ENCODE assay signal across 27 mouse cellular contexts in the genomic region with DNA sequence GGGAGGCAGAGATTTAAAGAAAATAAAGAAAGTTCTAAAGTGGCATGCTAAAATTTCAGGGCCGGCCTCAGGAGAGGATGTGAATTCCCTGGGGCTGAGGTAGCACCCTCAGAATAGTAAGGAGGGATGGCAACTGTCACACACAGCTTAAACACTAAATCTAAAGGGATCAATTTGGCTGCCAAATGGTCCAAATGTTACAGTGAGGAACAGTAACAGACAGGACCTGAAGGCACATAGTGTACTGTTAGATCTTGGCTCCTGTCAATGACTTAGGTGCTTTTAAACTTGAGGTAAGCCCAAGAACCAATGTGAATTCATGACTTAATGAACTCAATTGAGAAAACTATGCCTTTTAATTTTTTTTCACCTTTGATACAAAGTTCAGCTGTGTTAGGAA.
A peak's percentile ranks its signal among the peaks of the same experiment; 100 is the strongest.
DNase-seq lines count a peak whose midpoint lies in the region; ATAC-seq and TF ChIP-seq lines count a peak whose summit lies in the region.
"Had no signal": no experiment of that assay in that cellular context is flagged by ENCODE, and none has a peak within 500 bp of the region (broad histone marks: within the 10 kb centered on the region; RNA-seq: fewer than 3 reads in every experiment).

No protein-coding gene starts in this region.

- WGBS in forebrain, postnatal 0 days, result 35% methylated on average over 1 of the region's 1 CpGs
- 69% methylated on average over 1 of the region's 1 CpGs for WGBS in forebrain, embryonic 11.5 days
- 8% methylated on average over 1 of the region's 1 CpGs for WGBS in heart, embryonic 14.5 days
- 67% methylated on average over 1 of the region's 1 CpGs for WGBS in hindbrain, embryonic 14.5 days
- 68% methylated on average over 1 of the region's 1 CpGs for WGBS in hindbrain, postnatal 0 days

- H3K9ac ChIP-seq in forebrain, postnatal 0 days, result no peak overlapping the region
- H3K9ac ChIP-seq in forebrain, embryonic 11.5 days (ENCODE audit: low read length), result no peak overlapping the region
- H3K9ac ChIP-seq in heart, embryonic 14.5 days (ENCODE audit: low read length), result no peak overlapping the region
- H3K9ac ChIP-seq in hindbrain, embryonic 14.5 days, result no peak overlapping the region
- H3K9ac ChIP-seq in hindbrain, postnatal 0 days (replicated peaks; ENCODE audit: low read length), result no peak overlapping the region
- H3K9ac ChIP-seq: embryonic facial prominence, embryonic 13.5 days; hindbrain, embryonic 15.5 days; liver, embryonic 12.5 days; liver, postnatal 0 days; midbrain, embryonic 12.5 days; neural tube, embryonic 12.5 days had no signal

- no peak for ATAC-seq in forebrain, postnatal 0 days
- ATAC-seq in forebrain, embryonic 11.5 days (replicated peaks; ENCODE audit: low FRiP score), result no peak
- no peak for ATAC-seq in heart, embryonic 14.5 days (ENCODE audit: insufficient number of reproducible peaks, insufficient read depth, low FRiP score, low read depth)
- ATAC-seq in hindbrain, embryonic 14.5 days (ENCODE audit: low FRiP score), result no peak
- ATAC-seq in hindbrain, postnatal 0 days, result no peak
- ATAC-seq: CD4-positive, CD25-positive, alpha-beta regulatory T cell, adult 4 months; liver, embryonic 12.5 days; liver, postnatal 0 days had no signal

- H3K27me3 ChIP-seq in forebrain, postnatal 0 days (ENCODE audit: insufficient read depth, low read length), result no peaks in the 10 kb centered on the region
- H3K27me3 ChIP-seq in forebrain, embryonic 11.5 days (ENCODE audit: control insufficient read depth, insufficient read depth, low read length), result no peaks in the 10 kb centered on the region
- H3K27me3 ChIP-seq in heart, embryonic 14.5 days (ENCODE audit: control insufficient read depth, insufficient read depth, low read length), result no peaks in the 10 kb centered on the region
- H3K27me3 ChIP-seq in hindbrain, embryonic 14.5 days (ENCODE audit: control insufficient read depth, insufficient read depth, low read length), result no peaks in the 10 kb centered on the region
- H3K27me3 ChIP-seq in hindbrain, postnatal 0 days (ENCODE audit: insufficient read depth, low read length), result no peaks in the 10 kb centered on the region
- H3K27me3 ChIP-seq: embryonic facial prominence, embryonic 13.5 days; hindbrain, embryonic 15.5 days; liver, embryonic 12.5 days; megakaryocyte, embryonic 14.5 days; midbrain, embryonic 12.5 days; neural tube, embryonic 12.5 days had no signal

- no peak for DNase-seq in forebrain, postnatal 0 days
- DNase-seq in forebrain, embryonic 11.5 days (ENCODE audit: low spot score), result no peak
- DNase-seq in heart, adult 18-20 months, result no peak
- no peak for DNase-seq in hindbrain, embryonic 14.5 days (ENCODE audit: low spot score)
- DNase-seq in hindbrain, postnatal 0 days (ENCODE audit: low spot score), result no peak
- no peak for DNase-seq in left cerebral cortex, postnatal 14 days (ENCODE audit: low spot score in 2 of 2)
- DNase-seq: adrenal gland, postnatal 25 days; cerebellum, adult 18-20 months; gastrocnemius, postnatal 14 days; heart, adult 11 months; left cerebral cortex, postnatal 4 days; liver, postnatal 0 days; lung, postnatal 36 days; right cerebral cortex, adult 18-20 months; thymus, adult 18-20 months; thymus, postnatal 36 days had no signal

- no peaks in the 10 kb centered on the region; the same call in 1 of the 2 replicates for H3K4me1 ChIP-seq in forebrain, postnatal 0 days (ENCODE audit: insufficient read depth)
- H3K4me1 ChIP-seq in forebrain, embryonic 11.5 days (replicated peaks; ENCODE audit: control insufficient read depth, insufficient read depth, low read length), result no peaks in the 10 kb centered on the region
- peaks cover 10 to 38% of the 10 kb centered on the region in 2 experiments for H3K4me1 ChIP-seq in heart, embryonic 14.5 days (ENCODE audit: control insufficient read depth in 2 of 2, insufficient read depth in 2 of 2, low read length in 2 of 2)
- H3K4me1 ChIP-seq in hindbrain, embryonic 14.5 days (replicated peaks; ENCODE audit: control insufficient read depth, insufficient read depth, low read length), result peaks cover 22% of the 10 kb centered on the region
- peaks cover 9% of the 10 kb centered on the region; the same call in 1 of the 2 replicates for H3K4me1 ChIP-seq in hindbrain, postnatal 0 days (ENCODE audit: insufficient read depth, low read length)
- H3K4me1 ChIP-seq: liver, embryonic 12.5 days had no signal

- H3K27ac ChIP-seq in forebrain, postnatal 0 days (ENCODE audit: low read depth, low read length), result peak overlapping the region; percentile 22; the same call in 1 of the 2 replicates
- no peak overlapping the region for H3K27ac ChIP-seq in forebrain, embryonic 11.5 days (ENCODE audit: low read depth, low read length)
- peak overlapping the region; percentile 15 to 78; a peak in 3 of 4 replicates for H3K27ac ChIP-seq in heart, embryonic 14.5 days (replicated peaks in 1 of 2; ENCODE audit: control insufficient read depth in 1 of 2, insufficient read depth in 1 of 2, low read depth in 2 of 2, low read length in 2 of 2)
- H3K27ac ChIP-seq in hindbrain, embryonic 14.5 days, result peak overlapping the region; percentile 51; the same call in 1 of the 2 replicates
- no peak overlapping the region for H3K27ac ChIP-seq in hindbrain, postnatal 0 days
- H3K27ac ChIP-seq: layer of hippocampus, adult 2 months; liver, embryonic 12.5 days; neural tube, embryonic 12.5 days; stomach, postnatal 0 days had no signal

- H3K9me3 ChIP-seq in forebrain, postnatal 0 days (ENCODE audit: low read length), result no peaks in the 10 kb centered on the region
- no peaks in the 10 kb centered on the region for H3K9me3 ChIP-seq in forebrain, embryonic 11.5 days (ENCODE audit: control insufficient read depth, low read length)
- H3K9me3 ChIP-seq in heart, embryonic 14.5 days (ENCODE audit: control insufficient read depth, low read length), result no peaks in the 10 kb centered on the region
- H3K9me3 ChIP-seq in hindbrain, embryonic 14.5 days (ENCODE audit: control insufficient read depth, low read length), result no peaks in the 10 kb centered on the region
- H3K9me3 ChIP-seq in hindbrain, postnatal 0 days (ENCODE audit: low read length), result no peaks in the 10 kb centered on the region
- H3K9me3 ChIP-seq: embryonic facial prominence, embryonic 13.5 days; hindbrain, embryonic 15.5 days; liver, embryonic 12.5 days; megakaryocyte, embryonic 14.5 days; midbrain, embryonic 12.5 days; neural tube, embryonic 12.5 days had no signal

- H3K4me2 ChIP-seq in forebrain, postnatal 0 days (ENCODE audit: low read depth), result no peak overlapping the region
- H3K4me2 ChIP-seq in forebrain, embryonic 11.5 days (ENCODE audit: low read depth, low read length, severe bottlenecking), result no peak overlapping the region
- peak overlapping the region; percentile 24 for H3K4me2 ChIP-seq in heart, embryonic 14.5 days (ENCODE audit: low read length)
- H3K4me2 ChIP-seq in hindbrain, embryonic 14.5 days (replicated peaks), result no peak overlapping the region
- H3K4me2 ChIP-seq in hindbrain, postnatal 0 days (ENCODE audit: low read depth, low read length), result no peak overlapping the region
- H3K4me2 ChIP-seq: embryonic facial prominence, embryonic 13.5 days; liver, embryonic 12.5 days; neural tube, embryonic 12.5 days had no signal

- no peak overlapping the region for H3K4me3 ChIP-seq in forebrain, postnatal 0 days (ENCODE audit: low read depth, low read length)
- H3K4me3 ChIP-seq in forebrain, embryonic 11.5 days (ENCODE audit: low read depth, low read length), result no peak overlapping the region
- H3K4me3 ChIP-seq in heart, embryonic 14.5 days (ENCODE audit: control insufficient read depth in 1 of 2, insufficient read depth in 1 of 2, low read depth in 1 of 2, low read length in 2 of 2), result no peak overlapping the region
- H3K4me3 ChIP-seq in hindbrain, embryonic 14.5 days (replicated peaks; ENCODE audit: low read length), result no peak overlapping the region
- no peak overlapping the region for H3K4me3 ChIP-seq in hindbrain, postnatal 0 days (ENCODE audit: low read length)
- H3K4me3 ChIP-seq: embryonic facial prominence, embryonic 13.5 days; hindbrain, embryonic 15.5 days; layer of hippocampus, adult 2 months; liver, embryonic 12.5 days; megakaryocyte, embryonic 14.5 days; midbrain, embryonic 12.5 days; myocyte; neural tube, embryonic 12.5 days had no signal

- no peaks in the 10 kb centered on the region for H3K36me3 ChIP-seq in forebrain, postnatal 0 days (ENCODE audit: insufficient read depth)
- H3K36me3 ChIP-seq in forebrain, embryonic 11.5 days (ENCODE audit: control insufficient read depth, insufficient read depth, low read length), result no peaks in the 10 kb centered on the region
- H3K36me3 ChIP-seq in heart, embryonic 14.5 days (ENCODE audit: control insufficient read depth, insufficient read depth, low read length), result no peaks in the 10 kb centered on the region
- H3K36me3 ChIP-seq in hindbrain, embryonic 14.5 days (replicated peaks; ENCODE audit: control insufficient read depth, insufficient read depth), result no peaks in the 10 kb centered on the region
- H3K36me3 ChIP-seq in hindbrain, postnatal 0 days (ENCODE audit: insufficient read depth, low read length), result no peaks in the 10 kb centered on the region
- H3K36me3 ChIP-seq: embryonic facial prominence, embryonic 13.5 days; hindbrain, embryonic 15.5 days; liver, embryonic 12.5 days; midbrain, embryonic 12.5 days; neural tube, embryonic 12.5 days had no signal

- no peak for TF ChIP-seq CTCF in forebrain, postnatal 0 days (IDR thresholded peaks at IDR 0.05; ENCODE audit: low read depth)
- TF ChIP-seq CTCF in hindbrain, postnatal 0 days (IDR thresholded peaks at IDR 0.05; ENCODE audit: low read depth), result no peak

- intact Hi-C loops in left cerebral cortex, postnatal 14 days (cut with DNase I), result no loop called here

Comparison
In these comparisons a context has a peak if more than half of its experiments do, and no peak if none do; other contexts are left out.
1. H3K27ac ChIP-seq: peak in forebrain, postnatal 0 days (single experiment), heart, embryonic 14.5 days (2 of 2) and hindbrain, embryonic 14.5 days (single experiment); none in forebrain, embryonic 11.5 days (single experiment) and hindbrain, postnatal 0 days (single experiment).